Mouse (Mus musculus): ENCODE results near the gene Hsd17b1. TPM values are rescaled to one million over a fixed set of nuclear protein-coding genes. Genes with fewer than 3 reads are reported as not detected.

Gene Hsd17b1
- polyA plus RNA-seq, 1 experiment from 2014 or later: not detected

DNA sequence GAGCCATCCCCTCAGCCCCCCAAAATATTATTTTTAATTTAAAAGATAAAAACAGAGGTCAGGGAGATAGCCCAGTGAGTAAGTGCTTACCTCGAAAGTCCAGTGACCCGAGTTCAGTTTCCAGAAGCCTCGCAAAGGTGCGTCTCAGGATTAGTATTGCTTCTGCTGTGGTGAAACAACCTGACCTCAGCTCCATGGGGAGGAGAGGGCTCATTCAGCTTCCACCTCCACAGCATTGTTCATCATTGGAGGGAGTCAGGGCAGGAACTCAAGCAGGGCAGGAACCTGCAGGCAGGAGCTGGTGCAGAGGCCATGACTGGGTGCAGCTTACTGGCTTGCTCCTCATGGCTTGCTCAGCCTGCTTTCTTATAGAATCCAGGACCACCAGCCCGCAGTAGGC, 17.2 kb upstream of the Hsd17b1 start:
- no peaks in the 10 kb centered on the region for H3K36me3 ChIP-seq
- H3K27me3 ChIP-seq: no peaks in the 10 kb centered on the region
- 76% methylated on average over 5 of the region's 5 CpGs for WGBS
- peak overlapping the region; percentile 98 for H3K27ac ChIP-seq
- H3K4me1 ChIP-seq (replicated peaks): peaks cover 94% of the 10 kb centered on the region
- no peak overlapping the region for H3K4me2 ChIP-seq
- no peaks in the 10 kb centered on the region for H3K9me3 ChIP-seq (replicated peaks)
- no peak for ATAC-seq (replicated peaks; ENCODE audit: insufficient number of reproducible peaks, insufficient read depth, low FRiP score, low read depth)
- no peak overlapping the region for H3K9ac ChIP-seq
- H3K4me3 ChIP-seq: no peak overlapping the region

DNA sequence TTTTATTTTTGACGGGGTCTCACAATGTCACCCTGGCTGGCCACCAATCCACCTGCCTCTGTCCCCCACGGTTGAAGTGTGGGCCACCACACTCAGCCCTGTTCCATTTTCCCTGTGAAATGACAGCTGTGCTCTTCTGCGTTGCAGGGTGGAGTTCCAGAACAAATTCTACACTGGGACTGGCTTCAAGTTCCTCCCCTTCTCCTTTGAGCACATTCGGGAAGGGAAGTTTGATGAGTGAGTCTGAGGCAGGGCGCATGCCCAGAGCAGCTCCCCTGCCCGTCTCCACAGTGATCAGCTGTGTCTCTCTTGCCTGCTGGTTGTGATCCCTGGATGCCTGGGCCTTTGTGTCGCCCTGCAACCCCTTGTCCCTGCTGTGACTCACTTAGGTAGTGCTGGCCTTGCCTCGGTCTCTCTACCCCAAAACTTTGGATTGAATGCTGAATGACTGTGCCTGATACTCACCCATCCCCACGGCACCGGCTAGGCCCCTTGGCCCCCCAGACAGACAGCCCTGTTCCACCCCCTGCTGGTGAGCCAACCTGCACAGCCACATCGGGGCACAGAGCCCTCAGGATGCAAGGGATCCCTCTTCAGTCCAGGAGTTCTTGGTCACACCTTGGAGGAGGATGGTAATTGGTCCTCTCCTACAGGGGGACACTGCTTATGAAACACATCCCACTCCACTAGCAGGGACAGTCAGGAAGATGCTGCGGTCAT, 15.9 kb upstream of the Hsd17b1 start:
- Histone ChIP-seq H3K4me1 (replicated peaks) (peaks cover 94% of the 10 kb centered on the region), H3K9ac (0 out of 2 replicates have a peak overlapping the region, but pooled peaks have one; percentile 29), H3K4me2 (no peak overlapping the region), H3K27me3 (no peaks in the 10 kb centered on the region), H3K4me3 (no peak overlapping the region), H3K27ac (peak overlapping the region; percentile 98), H3K9me3 (replicated peaks) (no peaks in the 10 kb centered on the region), H3K36me3 (no peaks in the 10 kb centered on the region)
- 64% methylated on average over 12 of the region's 12 CpGs for WGBS
- no peak for ATAC-seq (replicated peaks; ENCODE audit: insufficient number of reproducible peaks, insufficient read depth, low FRiP score, low read depth)

DNA sequence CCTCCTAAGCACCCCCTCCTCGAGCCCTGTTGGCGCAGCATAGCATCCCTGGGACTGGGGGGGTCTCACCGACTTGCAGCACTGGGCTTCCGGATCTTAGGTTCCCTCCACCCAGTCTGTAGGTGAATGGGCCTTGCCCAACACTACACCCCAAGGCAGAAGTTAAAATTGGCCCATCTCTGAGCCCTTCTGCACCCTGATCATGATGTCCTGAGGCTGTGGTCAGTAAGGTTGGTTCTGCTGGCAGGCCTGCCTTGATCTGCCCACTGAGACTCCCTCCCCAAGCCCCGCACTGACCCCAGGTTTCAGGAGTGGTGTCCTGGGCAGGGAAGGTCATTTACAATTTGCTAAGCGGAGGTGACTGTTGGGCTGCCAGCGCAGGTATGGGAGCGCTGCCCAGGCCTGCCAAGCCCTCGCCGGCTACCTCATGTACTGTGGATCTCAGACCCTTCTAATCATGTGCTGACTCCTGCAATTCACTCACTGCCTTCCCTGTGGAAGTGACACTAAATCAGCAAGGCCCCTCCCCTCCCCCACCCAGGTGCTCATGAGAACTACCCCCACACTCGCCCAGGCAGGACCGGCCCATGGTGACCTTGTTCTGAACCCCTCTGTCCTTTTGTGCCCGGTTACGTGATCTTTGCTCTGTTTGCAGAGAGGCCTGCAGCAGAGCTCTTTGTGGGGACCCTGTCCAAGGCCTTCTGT, 15.1 kb upstream of the Hsd17b1 start:
- Histone ChIP-seq H3K4me2 (peak overlapping the region; percentile 38), H3K4me3 (0 out of 2 replicates have a peak overlapping the region, but pooled peaks have one; percentile 2)
- 43% methylated on average over 14 of the region's 14 CpGs for WGBS

DNA sequence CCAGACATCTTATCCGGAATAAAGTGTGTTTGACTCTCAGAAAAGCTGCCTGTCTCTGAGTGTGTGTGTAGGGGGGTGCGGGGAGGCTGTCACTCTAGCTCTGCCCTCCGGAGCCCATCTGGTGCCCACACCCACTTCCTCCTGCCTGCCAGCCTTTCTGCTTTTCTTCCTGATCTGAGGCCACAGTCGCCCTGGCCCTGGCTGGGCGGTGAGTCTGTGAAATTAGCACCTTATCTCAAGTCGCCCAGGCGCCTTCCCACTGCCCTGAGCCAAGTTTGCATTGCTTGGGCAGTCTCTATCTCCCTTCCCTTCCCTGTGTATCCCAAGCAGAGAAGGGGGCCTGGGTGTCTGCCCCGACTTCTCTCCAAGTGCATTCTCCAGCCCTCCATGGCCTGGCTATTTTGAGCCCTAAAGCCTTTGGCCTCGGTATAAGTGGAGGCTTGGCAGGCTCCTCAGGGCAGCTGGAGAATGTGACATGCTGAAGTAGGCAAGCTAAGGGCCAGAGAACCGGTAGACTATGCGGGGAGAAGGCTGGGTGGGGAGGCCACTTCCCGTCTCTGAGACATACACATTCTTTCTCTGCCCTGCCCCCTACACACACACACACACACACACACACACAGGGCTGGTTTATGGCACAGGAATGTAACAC, 14.4 kb upstream of the Hsd17b1 start:
- Histone ChIP-seq H3K9me3 (replicated peaks) (no peaks in the 10 kb centered on the region), H3K36me3 (no peaks in the 10 kb centered on the region), H3K27ac (peak overlapping the region; percentile 98), H3K27me3 (no peaks in the 10 kb centered on the region), H3K4me3 (0 out of 2 replicates have a peak overlapping the region, but pooled peaks have one; percentile 2), H3K4me2 (peak overlapping the region; percentile 38), H3K4me1 (replicated peaks) (peaks cover 81% of the 10 kb centered on the region), H3K9ac (peak overlapping the region; percentile 14)
- 4% methylated on average over 12 of the region's 12 CpGs for WGBS
- ATAC-seq (replicated peaks; ENCODE audit: insufficient number of reproducible peaks, insufficient read depth, low FRiP score, low read depth): peak; percentile 86

More for the DNA sequence above, 15.1 kb upstream of the Hsd17b1 start:
- Histone ChIP-seq H3K4me1 (replicated peaks) (peaks cover 88% of the 10 kb centered on the region), H3K27ac (peak overlapping the region; percentile 98), H3K9ac (peak overlapping the region; percentile 29), H3K36me3 (no peaks in the 10 kb centered on the region), H3K9me3 (replicated peaks) (no peaks in the 10 kb centered on the region), H3K27me3 (no peaks in the 10 kb centered on the region)
- ATAC-seq (replicated peaks; ENCODE audit: insufficient number of reproducible peaks, insufficient read depth, low FRiP score, low read depth): peak; percentile 9; the same call in 1 of the 2 replicates

DNA sequence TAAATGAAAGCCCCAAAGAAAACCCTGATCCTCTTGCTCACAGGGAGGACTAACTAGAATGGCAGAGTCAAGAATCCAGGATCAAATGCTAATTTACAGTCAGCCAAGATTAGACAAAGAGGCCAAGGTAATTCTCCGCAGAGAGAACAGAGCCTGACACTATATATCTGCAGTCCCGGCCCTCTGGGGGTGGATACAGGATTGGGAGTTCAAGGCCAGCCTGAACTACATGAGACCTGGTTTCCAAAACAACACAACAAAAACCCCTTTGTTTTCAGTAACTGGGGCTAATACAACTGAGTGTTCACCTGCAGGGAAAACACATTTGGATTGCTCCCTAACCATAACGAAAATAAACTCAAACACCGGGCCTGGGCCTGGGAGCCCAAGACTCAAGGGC, 13.7 kb upstream of the Hsd17b1 start:
- peak overlapping the region; percentile 38 for H3K4me2 ChIP-seq

DNA sequence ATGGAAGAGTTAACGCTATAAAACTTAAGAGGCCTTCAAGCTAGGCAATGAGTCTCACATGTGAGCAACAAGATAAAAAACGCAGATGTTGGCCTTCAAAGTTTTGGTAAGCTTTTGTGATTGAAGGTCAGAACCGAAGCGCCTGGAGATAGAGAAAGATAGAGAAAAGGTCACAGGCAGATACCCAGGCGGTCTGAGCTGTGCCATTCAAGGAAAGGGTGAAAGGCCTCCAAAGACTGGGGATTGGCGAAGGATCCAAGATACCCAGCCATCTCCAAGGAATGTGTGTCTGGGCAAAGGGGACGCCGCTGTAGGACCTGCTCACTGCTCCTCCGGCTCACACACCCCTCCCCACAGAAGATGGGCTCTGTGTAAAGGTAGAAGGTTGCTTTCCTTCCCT, 13.2 kb upstream of the Hsd17b1 start:
- Histone ChIP-seq H3K9me3 (replicated peaks) (no peaks in the 10 kb centered on the region), H3K27ac (peak overlapping the region; percentile 98), H3K4me3 (no peak overlapping the region), H3K27me3 (no peaks in the 10 kb centered on the region), H3K9ac (no peak overlapping the region), H3K36me3 (no peaks in the 10 kb centered on the region), H3K4me1 (replicated peaks) (peaks cover 73% of the 10 kb centered on the region), H3K4me2 (no peak overlapping the region)
- no peak for ATAC-seq (replicated peaks; ENCODE audit: insufficient number of reproducible peaks, insufficient read depth, low FRiP score, low read depth)
- WGBS: 79% methylated on average over 9 of the region's 9 CpGs

More for the DNA sequence above, 13.7 kb upstream of the Hsd17b1 start:
- Histone ChIP-seq H3K4me1 (replicated peaks) (peaks cover 78% of the 10 kb centered on the region), H3K36me3 (no peaks in the 10 kb centered on the region), H3K27me3 (no peaks in the 10 kb centered on the region), H3K9me3 (replicated peaks) (no peaks in the 10 kb centered on the region), H3K4me3 (no peak overlapping the region), H3K27ac (peak overlapping the region; percentile 98), H3K9ac (no peak overlapping the region)
- WGBS: 50% methylated on average over 4 of the region's 4 CpGs
- ATAC-seq (replicated peaks; ENCODE audit: insufficient number of reproducible peaks, insufficient read depth, low FRiP score, low read depth): no peak

DNA sequence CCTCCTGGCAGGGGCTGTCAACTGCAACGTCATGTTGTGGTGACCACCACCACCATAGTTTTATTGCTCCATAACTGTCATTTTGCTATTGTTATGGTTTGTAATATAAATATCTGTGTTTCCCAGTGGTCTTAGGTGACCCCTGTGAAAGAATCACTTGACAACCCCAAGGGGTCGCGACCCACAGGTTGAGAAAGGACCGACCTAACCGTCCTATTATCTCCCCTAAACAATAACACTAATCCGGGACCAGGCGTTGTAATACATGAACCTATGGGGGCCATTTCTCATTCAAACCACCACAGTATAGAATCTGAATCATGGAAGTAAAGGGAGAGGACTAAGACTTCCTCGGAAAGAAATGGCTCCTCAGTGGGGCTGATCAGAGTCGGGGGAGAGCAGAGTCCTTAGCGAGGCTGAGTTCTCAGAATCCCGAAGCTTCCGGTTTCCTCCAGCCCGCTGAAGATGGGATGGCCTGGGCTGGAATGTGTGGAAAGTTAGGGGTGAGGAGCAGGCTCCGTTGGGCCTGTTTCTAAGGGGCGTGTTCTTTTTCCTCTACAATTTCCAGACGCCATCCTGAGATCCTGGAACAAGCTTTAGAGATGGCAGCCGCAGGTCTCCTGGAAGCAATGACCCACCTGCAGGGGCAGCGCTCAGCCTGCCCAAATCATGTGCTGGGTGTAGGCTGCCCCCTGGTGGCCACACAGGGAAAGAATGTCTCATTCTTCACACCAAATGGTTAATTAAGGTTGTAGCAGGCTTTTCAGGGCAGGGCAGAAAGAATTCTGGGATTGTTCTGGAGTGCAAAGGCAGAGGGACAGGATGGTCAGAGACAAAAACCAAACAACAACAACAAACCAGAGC, 11.4 kb upstream of the Hsd17b1 start:
- Histone ChIP-seq H3K9ac (peak overlapping the region; percentile 51), H3K36me3 (no peaks in the 10 kb centered on the region), H3K4me1 (replicated peaks) (peaks cover 65% of the 10 kb centered on the region), H3K9me3 (replicated peaks) (no peaks in the 10 kb centered on the region), H3K27me3 (no peaks in the 10 kb centered on the region), H3K27ac (peak overlapping the region; percentile 48; the same call in 1 of the 2 replicates), H3K4me2 (peak overlapping the region; percentile 70), H3K4me3 (peak overlapping the region; percentile 38)
- 22% methylated on average over 18 of the region's 18 CpGs for WGBS
- no peak for ATAC-seq (replicated peaks; ENCODE audit: insufficient number of reproducible peaks, insufficient read depth, low FRiP score, low read depth)

DNA sequence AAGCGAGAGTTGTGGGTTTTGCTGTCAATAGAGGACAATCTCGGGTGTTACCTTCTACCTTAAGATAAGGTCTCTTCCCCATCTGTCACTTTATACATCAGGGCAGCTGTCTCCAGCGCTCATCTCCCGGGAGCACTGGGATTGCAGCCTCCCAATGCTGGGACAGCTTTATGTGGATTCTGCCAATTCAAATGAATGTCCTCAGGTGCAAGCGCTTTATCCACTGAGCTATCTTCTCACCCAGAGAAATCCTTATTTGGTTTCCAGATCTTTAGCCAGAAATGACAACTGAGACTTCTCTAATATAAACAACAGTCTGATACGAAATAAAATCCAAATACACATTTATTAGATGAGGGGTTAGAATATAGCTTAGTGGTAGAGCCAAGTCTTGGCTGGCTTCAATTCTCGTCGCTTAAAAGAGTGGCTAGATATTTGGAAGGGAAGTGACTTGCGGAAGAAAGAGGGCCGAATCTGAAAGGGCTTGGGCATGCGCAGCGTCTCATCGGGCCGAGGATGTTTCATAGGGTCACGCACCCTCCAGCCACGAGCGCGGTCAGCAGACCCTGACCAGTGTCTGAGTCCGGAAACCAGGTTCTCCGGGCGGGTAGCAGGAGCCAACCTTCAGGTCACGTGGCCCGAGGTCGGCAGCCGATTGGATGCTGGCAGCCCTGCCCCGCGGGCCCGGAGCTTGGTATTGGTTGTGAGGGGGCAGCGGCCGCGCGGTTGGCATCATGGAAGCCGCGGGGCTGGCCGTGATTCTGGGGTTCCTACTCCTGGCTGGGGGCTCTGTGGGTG, 8.6 kb upstream of the Hsd17b1 start, which contains the start of gene Naglu:
TSS of gene Naglu (plus strand) at position 622 of the 798 bp plus-strand sequence.
- Histone ChIP-seq H3K36me3 (no peaks in the 10 kb centered on the region), H3K9ac (peak within 1 kb of the TSS; percentile 67), H3K27me3 (no peaks in the 10 kb centered on the region), H3K27ac (peak within 1 kb of the TSS; percentile 36; the same call in 1 of the 2 replicates), H3K9me3 (replicated peaks) (no peaks in the 10 kb centered on the region), H3K4me2 (peak within 1 kb of the TSS; percentile 93), H3K4me1 (replicated peaks) (peaks cover 37% of the 10 kb centered on the region), H3K4me3 (peak within 1 kb of the TSS; percentile 66)
- 4% methylated on average over 35 of the region's 35 CpGs for WGBS
- peak; percentile 85 for ATAC-seq (replicated peaks; ENCODE audit: insufficient number of reproducible peaks, insufficient read depth, low FRiP score, low read depth)

DNA sequence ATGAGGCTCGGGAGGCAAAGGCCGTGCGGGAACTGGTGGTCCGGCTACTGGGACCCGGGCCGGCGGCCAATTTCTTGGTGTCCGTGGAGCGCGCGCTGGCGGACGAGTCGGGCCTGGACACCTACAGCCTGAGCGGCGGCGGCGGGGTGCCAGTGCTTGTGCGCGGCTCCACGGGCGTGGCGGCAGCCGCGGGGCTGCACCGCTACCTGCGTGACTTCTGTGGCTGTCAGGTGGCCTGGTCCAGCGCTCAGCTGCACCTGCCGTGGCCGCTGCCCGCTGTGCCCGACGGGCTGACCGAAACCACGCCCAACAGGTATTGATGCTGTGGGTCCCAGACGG, 8.1 kb upstream of the Hsd17b1 start:
- under 1% methylated on average over 35 of the region's 36 CpGs for WGBS
- H3K9ac ChIP-seq: peak overlapping the region; percentile 67
- no peaks in the 10 kb centered on the region for H3K9me3 ChIP-seq (replicated peaks)
- H3K27ac ChIP-seq: 0 out of 2 replicates have a peak overlapping the region, but pooled peaks have one; percentile 36
- no peaks in the 10 kb centered on the region for H3K36me3 ChIP-seq
- H3K27me3 ChIP-seq: no peaks in the 10 kb centered on the region
- H3K4me2 ChIP-seq: peak overlapping the region; percentile 93
- H3K4me3 ChIP-seq: peak overlapping the region; percentile 66
- peaks cover 31% of the 10 kb centered on the region for H3K4me1 ChIP-seq (replicated peaks)
- ATAC-seq (replicated peaks; ENCODE audit: insufficient number of reproducible peaks, insufficient read depth, low FRiP score, low read depth): peak; percentile 61

DNA sequence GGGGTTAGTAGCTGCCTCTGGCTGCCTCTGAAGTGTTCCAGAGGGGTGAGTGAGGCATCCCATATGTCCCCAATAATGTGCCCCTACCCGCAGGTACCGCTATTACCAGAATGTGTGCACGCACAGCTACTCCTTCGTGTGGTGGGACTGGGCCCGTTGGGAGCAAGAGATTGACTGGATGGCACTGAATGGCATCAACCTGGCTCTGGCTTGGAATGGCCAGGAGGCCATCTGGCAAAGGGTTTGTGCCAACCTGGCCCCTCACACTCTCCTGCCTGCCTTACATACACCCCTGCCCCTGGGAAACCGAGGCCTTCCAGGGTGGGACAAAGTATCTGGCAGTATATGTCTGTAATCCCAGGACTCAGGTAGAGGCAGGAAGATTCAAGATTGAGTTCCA, 7.2 kb upstream of the Hsd17b1 start:
- Histone ChIP-seq H3K9me3 (replicated peaks) (no peaks in the 10 kb centered on the region), H3K4me2 (peak overlapping the region; percentile 93), H3K27ac (no peak overlapping the region), H3K9ac (no peak overlapping the region), H3K4me1 (replicated peaks) (peaks cover 28% of the 10 kb centered on the region), H3K4me3 (peak overlapping the region; percentile 66), H3K27me3 (no peaks in the 10 kb centered on the region), H3K36me3 (no peaks in the 10 kb centered on the region)
- ATAC-seq (replicated peaks; ENCODE audit: insufficient number of reproducible peaks, insufficient read depth, low FRiP score, low read depth): no peak
- 69% methylated on average over 6 of the region's 6 CpGs for WGBS

Data from heart, embryonic 15.5 days (tissue).